Mouse (Mus musculus): Measurements from ENCODE around the gene Clrn3. TPM values are rescaled to one million over a fixed set of nuclear protein-coding genes. Genes with fewer than 3 reads are reported as not detected.
A peak's percentile ranks its signal among the peaks of the same experiment; 100 is the strongest.

Clrn3 gene
- total and polyA plus RNA-seq, 2 experiments from 2014 or later: not detected

- ATAC-seq: no peak
- Histone ChIP-seq H3K4me1 (ENCODE audit: insufficient read depth, low read length) (0 out of 2 replicates have a peak, but pooled peaks cover 3% of the 10 kb centered on the region), H3K27me3 (ENCODE audit: insufficient read depth, low read length) (no peaks in the 10 kb centered on the region), H3K9me3 (ENCODE audit: low read length) (no peaks in the 10 kb centered on the region), H3K4me2 (ENCODE audit: low read depth, low read length) (no peak overlapping the region), H3K36me3 (ENCODE audit: insufficient read depth, low read length) (no peaks in the 10 kb centered on the region), H3K9ac (replicated peaks; ENCODE audit: low read length) (no peak overlapping the region), H3K4me3 (ENCODE audit: low read length) (no peak overlapping the region), H3K27ac (no peak overlapping the region)
- no peak for DNase-seq (ENCODE audit: low spot score)
- 79% methylated on average over 9 of the region's 9 CpGs for WGBS
- peak; percentile 32; the same call in 1 of the 2 replicates for TF ChIP-seq CTCF (IDR thresholded peaks at IDR 0.05; ENCODE audit: low read depth)
Observed at GRCm38 (mm10) chr7:135489724-135490499, 38.5 kb downstream of the Clrn3 start.

GRCm38 (mm10) chr7:135488214-135488810 lies 40.1 kb downstream of the Clrn3 start:
- H3K36me3 ChIP-seq (ENCODE audit: insufficient read depth, low read length): no peaks in the 10 kb centered on the region
- TF ChIP-seq CTCF (IDR thresholded peaks at IDR 0.05; ENCODE audit: low read depth): peak; percentile 70
- H3K27me3 ChIP-seq (ENCODE audit: insufficient read depth, low read length): no peaks in the 10 kb centered on the region
- 75% methylated on average over 6 of the region's 6 CpGs for WGBS
- no peak overlapping the region for H3K4me3 ChIP-seq (ENCODE audit: low read length)
- no peak overlapping the region for H3K4me2 ChIP-seq (ENCODE audit: low read depth, low read length)
- 0 out of 2 replicates have a peak, but pooled peaks cover 3% of the 10 kb centered on the region for H3K4me1 ChIP-seq (ENCODE audit: insufficient read depth, low read length)
- H3K27ac ChIP-seq: no peak overlapping the region
- H3K9ac ChIP-seq (replicated peaks; ENCODE audit: low read length): no peak overlapping the region
- no peaks in the 10 kb centered on the region for H3K9me3 ChIP-seq (ENCODE audit: low read length)
- peak; percentile 35 for DNase-seq (ENCODE audit: low spot score)
- ATAC-seq: no peak

- no peak overlapping the region for H3K4me3 ChIP-seq (ENCODE audit: low read length)
- no peak overlapping the region for H3K9ac ChIP-seq (replicated peaks; ENCODE audit: low read length)
- no peak overlapping the region for H3K4me2 ChIP-seq (ENCODE audit: low read depth, low read length)
- DNase-seq (ENCODE audit: low spot score): peak; percentile 89
- ATAC-seq: peak; percentile 31; the same call in 1 of the 2 replicates
- H3K36me3 ChIP-seq (ENCODE audit: insufficient read depth, low read length): no peaks in the 10 kb centered on the region
- H3K4me1 ChIP-seq (ENCODE audit: insufficient read depth, low read length): 0 out of 2 replicates have a peak, but pooled peaks cover 3% of the 10 kb centered on the region
- no peaks in the 10 kb centered on the region for H3K9me3 ChIP-seq (ENCODE audit: low read length)
- WGBS: 22% methylated on average over 4 of the region's 4 CpGs
- peak; percentile 95 for TF ChIP-seq CTCF (IDR thresholded peaks at IDR 0.05; ENCODE audit: low read depth)
- H3K27me3 ChIP-seq (ENCODE audit: insufficient read depth, low read length): no peaks in the 10 kb centered on the region
- no peak overlapping the region for H3K27ac ChIP-seq
Observed at GRCm38 (mm10) chr7:135487423-135487822, 41.0 kb downstream of the Clrn3 start.

- 36% methylated on average over 10 of the region's 10 CpGs for WGBS
- TF ChIP-seq CTCF (IDR thresholded peaks at IDR 0.05; ENCODE audit: low read depth): no peak
- Histone ChIP-seq H3K36me3 (ENCODE audit: insufficient read depth, low read length) (no peaks in the 10 kb centered on the region), H3K9ac (replicated peaks; ENCODE audit: low read length) (no peak overlapping the region), H3K9me3 (ENCODE audit: low read length) (no peaks in the 10 kb centered on the region), H3K27me3 (ENCODE audit: insufficient read depth, low read length) (no peaks in the 10 kb centered on the region), H3K4me3 (ENCODE audit: low read length) (no peak overlapping the region), H3K27ac (no peak overlapping the region), H3K4me1 (ENCODE audit: insufficient read depth, low read length) (0 out of 2 replicates have a peak, but pooled peaks cover 3% of the 10 kb centered on the region), H3K4me2 (ENCODE audit: low read depth, low read length) (no peak overlapping the region)
- ATAC-seq (no peak), DNase-seq (ENCODE audit: low spot score) (peak; percentile 38)
Observed at GRCm38 (mm10) chr7:135486645-135487382, 41.6 kb downstream of the Clrn3 start.

- 20% methylated on average over 12 of the region's 12 CpGs for WGBS
- peak; percentile 83 for DNase-seq (ENCODE audit: low spot score)
- peak; percentile 86 for ATAC-seq
- TF ChIP-seq CTCF (IDR thresholded peaks at IDR 0.05; ENCODE audit: low read depth): peak; percentile 67
- Histone ChIP-seq H3K4me3 (ENCODE audit: low read length) (no peak overlapping the region), H3K36me3 (ENCODE audit: insufficient read depth, low read length) (no peaks in the 10 kb centered on the region), H3K4me2 (ENCODE audit: low read depth, low read length) (no peak overlapping the region), H3K27ac (no peak overlapping the region), H3K9ac (replicated peaks; ENCODE audit: low read length) (no peak overlapping the region), H3K4me1 (ENCODE audit: insufficient read depth, low read length) (0 out of 2 replicates have a peak, but pooled peaks cover 3% of the 10 kb centered on the region), H3K27me3 (ENCODE audit: insufficient read depth, low read length) (no peaks in the 10 kb centered on the region), H3K9me3 (ENCODE audit: low read length) (no peaks in the 10 kb centered on the region)
Observed at GRCm38 (mm10) chr7:135485796-135486410, 42.6 kb downstream of the Clrn3 start.

- Histone ChIP-seq H3K9ac (replicated peaks; ENCODE audit: low read length) (no peak overlapping the region), H3K36me3 (ENCODE audit: insufficient read depth, low read length) (no peaks in the 10 kb centered on the region), H3K4me1 (ENCODE audit: insufficient read depth, low read length) (0 out of 2 replicates have a peak, but pooled peaks cover 3% of the 10 kb centered on the region), H3K9me3 (ENCODE audit: low read length) (no peaks in the 10 kb centered on the region), H3K4me3 (ENCODE audit: low read length) (no peak overlapping the region), H3K27me3 (ENCODE audit: insufficient read depth, low read length) (no peaks in the 10 kb centered on the region), H3K27ac (no peak overlapping the region), H3K4me2 (ENCODE audit: low read depth, low read length) (no peak overlapping the region)
- TF ChIP-seq CTCF (IDR thresholded peaks at IDR 0.05; ENCODE audit: low read depth): no peak
- WGBS: 10% methylated on average over 10 of the region's 10 CpGs
- ATAC-seq (0 out of 2 replicates have a peak, but pooled peaks have one; percentile 8), DNase-seq (ENCODE audit: low spot score) (no peak)
Observed at GRCm38 (mm10) chr7:135485116-135485795, 43.2 kb downstream of the Clrn3 start.

Measured in hindbrain, postnatal 0 days (tissue).